Mouse (Mus musculus): ENCODE data around the gene Esrp2. TPM values are rescaled to one million over a fixed set of nuclear protein-coding genes. Genes with fewer than 3 reads are reported as not detected.

Gene Esrp2
- 4.1 and 6.7 TPM in 2 replicates for polyA plus RNA-seq (2014; fragmentation: Nextera tagmentation; extraction: Ambion mirVana)

GRCm38 (mm10) chr8:106136156-106137130, at the start of gene Esrp2:
Gene Esrp2, minus strand, starts transcription at chr8:106136974.
- Histone ChIP-seq H3K9me3 (replicated peaks; ENCODE audit: control insufficient read depth, low read length) (no peaks in the 10 kb centered on the region), H3K9ac (replicated peaks; ENCODE audit: low read length) (peak within 1 kb of the TSS; percentile 47), H3K4me3 (ENCODE audit: low read depth, low read length) (peak within 1 kb of the TSS; percentile 48), H3K27me3 (ENCODE audit: control insufficient read depth, insufficient read depth, low read length) (peaks cover 32% of the 10 kb centered on the region), H3K27ac (replicated peaks; ENCODE audit: low read depth, low read length) (no peak within 1 kb of the TSS; the same call in 1 of the 2 replicates), H3K36me3 (replicated peaks; ENCODE audit: control insufficient read depth, insufficient read depth, low read depth, low read length) (no peaks in the 10 kb centered on the region), H3K4me1 (ENCODE audit: control insufficient read depth, insufficient read depth, low read length) (peaks cover 5% of the 10 kb centered on the region; the same call in 1 of the 2 replicates), H3K4me2 (ENCODE audit: low read depth, low read length) (peak within 1 kb of the TSS; percentile 85)
- under 1% methylated on average over 81 of the region's 86 CpGs for WGBS
- ATAC-seq (replicated peaks; ENCODE audit: insufficient number of reproducible peaks, low FRiP score, low TSS enrichment, low read depth) = no peak
- DNase-seq (ENCODE audit: low spot score) = peak; percentile 54

- no peak overlapping the region for H3K4me2 ChIP-seq (ENCODE audit: low read depth, low read length)
- H3K9me3 ChIP-seq (replicated peaks; ENCODE audit: control insufficient read depth, low read length) = no peaks in the 10 kb centered on the region
- 95% methylated on average over 3 of the region's 3 CpGs for WGBS
- peaks cover 8% of the 10 kb centered on the region for H3K36me3 ChIP-seq (replicated peaks; ENCODE audit: control insufficient read depth, insufficient read depth, low read depth, low read length)
- no peaks in the 10 kb centered on the region for H3K27me3 ChIP-seq (ENCODE audit: control insufficient read depth, insufficient read depth, low read length)
- no peak for DNase-seq (ENCODE audit: low spot score)
- no peak for ATAC-seq (replicated peaks; ENCODE audit: insufficient number of reproducible peaks, low FRiP score, low TSS enrichment, low read depth)
- no peaks in the 10 kb centered on the region for H3K4me1 ChIP-seq (ENCODE audit: control insufficient read depth, insufficient read depth, low read length)
- H3K4me3 ChIP-seq (ENCODE audit: low read depth, low read length) = no peak overlapping the region
- H3K9ac ChIP-seq (replicated peaks; ENCODE audit: low read length) = no peak overlapping the region
- H3K27ac ChIP-seq (replicated peaks; ENCODE audit: low read depth, low read length) = no peak overlapping the region
Measured at GRCm38 (mm10) chr8:106186394-106186793, 49.6 kb upstream of the Esrp2 start.

GRCm38 (mm10) chr8:106185628-106186270, 49.0 kb upstream of the Esrp2 start:
- Histone ChIP-seq H3K27ac (replicated peaks; ENCODE audit: low read depth, low read length) (no peak overlapping the region), H3K36me3 (replicated peaks; ENCODE audit: control insufficient read depth, insufficient read depth, low read depth, low read length) (peaks cover 8% of the 10 kb centered on the region), H3K4me1 (ENCODE audit: control insufficient read depth, insufficient read depth, low read length) (no peaks in the 10 kb centered on the region), H3K9me3 (replicated peaks; ENCODE audit: control insufficient read depth, low read length) (no peaks in the 10 kb centered on the region), H3K4me2 (ENCODE audit: low read depth, low read length) (no peak overlapping the region), H3K4me3 (ENCODE audit: low read depth, low read length) (no peak overlapping the region), H3K27me3 (ENCODE audit: control insufficient read depth, insufficient read depth, low read length) (no peaks in the 10 kb centered on the region), H3K9ac (replicated peaks; ENCODE audit: low read length) (no peak overlapping the region)
- WGBS = 82% methylated on average over 8 of the region's 8 CpGs
- ATAC-seq (replicated peaks; ENCODE audit: insufficient number of reproducible peaks, low FRiP score, low TSS enrichment, low read depth) (no peak), DNase-seq (ENCODE audit: low spot score) (no peak)

GRCm38 (mm10) chr8:106178428-106178827, 41.7 kb upstream of the Esrp2 start:
- WGBS = 64% methylated on average over 2 of the region's 2 CpGs
- no peaks in the 10 kb centered on the region for H3K27me3 ChIP-seq (ENCODE audit: control insufficient read depth, insufficient read depth, low read length)
- no peak overlapping the region for H3K27ac ChIP-seq (replicated peaks; ENCODE audit: low read depth, low read length)
- no peaks in the 10 kb centered on the region for H3K36me3 ChIP-seq (replicated peaks; ENCODE audit: control insufficient read depth, insufficient read depth, low read depth, low read length)
- no peak overlapping the region for H3K4me2 ChIP-seq (ENCODE audit: low read depth, low read length)
- no peak overlapping the region for H3K4me3 ChIP-seq (ENCODE audit: low read depth, low read length)
- ATAC-seq (replicated peaks; ENCODE audit: insufficient number of reproducible peaks, low FRiP score, low TSS enrichment, low read depth) (no peak), DNase-seq (ENCODE audit: low spot score) (no peak)
- no peak overlapping the region for H3K9ac ChIP-seq (replicated peaks; ENCODE audit: low read length)
- no peaks in the 10 kb centered on the region for H3K4me1 ChIP-seq (ENCODE audit: control insufficient read depth, insufficient read depth, low read length)
- H3K9me3 ChIP-seq (replicated peaks; ENCODE audit: control insufficient read depth, low read length) = no peaks in the 10 kb centered on the region

- H3K4me2 ChIP-seq (ENCODE audit: low read depth, low read length) = no peak overlapping the region
- 72% methylated on average over 1 of the region's 1 CpGs for WGBS
Measured at GRCm38 (mm10) chr8:106177594-106177993, 40.8 kb upstream of the Esrp2 start.

GRCm38 (mm10) chr8:106176891-106177290, 40.1 kb upstream of the Esrp2 start:
- ATAC-seq (replicated peaks; ENCODE audit: insufficient number of reproducible peaks, low FRiP score, low TSS enrichment, low read depth) (no peak), DNase-seq (ENCODE audit: low spot score) (peak; percentile 46)
- Histone ChIP-seq H3K36me3 (replicated peaks; ENCODE audit: control insufficient read depth, insufficient read depth, low read depth, low read length) (no peaks in the 10 kb centered on the region), H3K4me2 (ENCODE audit: low read depth, low read length) (no peak overlapping the region), H3K4me1 (ENCODE audit: control insufficient read depth, insufficient read depth, low read length) (no peaks in the 10 kb centered on the region), H3K9ac (replicated peaks; ENCODE audit: low read length) (no peak overlapping the region), H3K27ac (replicated peaks; ENCODE audit: low read depth, low read length) (no peak overlapping the region), H3K9me3 (replicated peaks; ENCODE audit: control insufficient read depth, low read length) (no peaks in the 10 kb centered on the region), H3K27me3 (ENCODE audit: control insufficient read depth, insufficient read depth, low read length) (no peaks in the 10 kb centered on the region), H3K4me3 (ENCODE audit: low read depth, low read length) (no peak overlapping the region)
- 39% methylated on average over 1 of the region's 1 CpGs for WGBS

More at GRCm38 (mm10) chr8:106177594-106177993, 40.8 kb upstream of the Esrp2 start:
- Histone ChIP-seq H3K27ac (replicated peaks; ENCODE audit: low read depth, low read length) (no peak overlapping the region), H3K9me3 (replicated peaks; ENCODE audit: control insufficient read depth, low read length) (no peaks in the 10 kb centered on the region), H3K4me1 (ENCODE audit: control insufficient read depth, insufficient read depth, low read length) (no peaks in the 10 kb centered on the region), H3K4me3 (ENCODE audit: low read depth, low read length) (no peak overlapping the region), H3K36me3 (replicated peaks; ENCODE audit: control insufficient read depth, insufficient read depth, low read depth, low read length) (no peaks in the 10 kb centered on the region), H3K9ac (replicated peaks; ENCODE audit: low read length) (no peak overlapping the region), H3K27me3 (ENCODE audit: control insufficient read depth, insufficient read depth, low read length) (no peaks in the 10 kb centered on the region)
- DNase-seq (ENCODE audit: low spot score) (no peak), ATAC-seq (replicated peaks; ENCODE audit: insufficient number of reproducible peaks, low FRiP score, low TSS enrichment, low read depth) (no peak)

GRCm38 (mm10) chr8:106173566-106173965, 36.8 kb upstream of the Esrp2 start:
- WGBS = 93% methylated on average over 3 of the region's 3 CpGs
- no peaks in the 10 kb centered on the region; the same call in 1 of the 2 replicates for H3K4me1 ChIP-seq (ENCODE audit: control insufficient read depth, insufficient read depth, low read length)
- no peaks in the 10 kb centered on the region for H3K9me3 ChIP-seq (replicated peaks; ENCODE audit: control insufficient read depth, low read length)
- no peak overlapping the region for H3K4me2 ChIP-seq (ENCODE audit: low read depth, low read length)
- H3K4me3 ChIP-seq (ENCODE audit: low read depth, low read length) = no peak overlapping the region
- no peak for ATAC-seq (replicated peaks; ENCODE audit: insufficient number of reproducible peaks, low FRiP score, low TSS enrichment, low read depth)
- no peak overlapping the region for H3K27ac ChIP-seq (replicated peaks; ENCODE audit: low read depth, low read length)
- no peaks in the 10 kb centered on the region for H3K27me3 ChIP-seq (ENCODE audit: control insufficient read depth, insufficient read depth, low read length)
- no peaks in the 10 kb centered on the region for H3K36me3 ChIP-seq (replicated peaks; ENCODE audit: control insufficient read depth, insufficient read depth, low read depth, low read length)
- no peak for DNase-seq (ENCODE audit: low spot score)
- H3K9ac ChIP-seq (replicated peaks; ENCODE audit: low read length) = no peak overlapping the region

Measured in embryonic facial prominence, embryonic 11.5 days (tissue).